Mouse (Mus musculus) forebrain, embryonic 11.5 days (tissue): ENCODE results near the gene Tmem245. TPM values are rescaled to one million over a fixed set of nuclear protein-coding genes. Genes with fewer than 3 reads are reported as not detected.
A peak's percentile ranks its signal among the peaks of the same experiment; 100 is the strongest.

ENCODE experiments used
- ATAC-seq: fragments of 200-750 bp; cut with Nextera tagmentation; replicated peaks from 2 replicates; pipeline ENCODE4 v1.8.0; 2017; ENCODE audit warnings: moderate TSS enrichment; ENCODE audit not compliant: low FRiP score
- DNase-seq: peaks from one replicate; pipeline ENCODE4 v3.0.0-alpha.2; 2017; ENCODE audit warnings: low spot score
- H3K27ac ChIP-seq: fragments of 300-500 bp; sonication (generic); 2 replicates; pipeline ENCODE4 v1.5.1; 2014; ENCODE audit warnings: low read depth, low read length
- H3K27me3 ChIP-seq: fragments of 300-500 bp; sonication (generic); 2 replicates; pipeline ENCODE4 v1.6.1; 2014; ENCODE audit warnings: mild to moderate bottlenecking, low read length, mixed read lengths; ENCODE audit not compliant: control insufficient read depth, insufficient read depth
- H3K36me3 ChIP-seq: fragments of 300-500 bp; sonication (generic); 2 replicates; pipeline ENCODE4 v1.6.1; 2014; ENCODE audit warnings: mild to moderate bottlenecking, low read length, moderate library complexity, mixed read lengths; ENCODE audit not compliant: control insufficient read depth, insufficient read depth
- H3K4me1 ChIP-seq: fragments of 300-500 bp; sonication (generic); replicated peaks from 2 replicates; pipeline ENCODE4 v1.6.1; 2014; ENCODE audit warnings: low read length, mixed read lengths; ENCODE audit not compliant: control insufficient read depth, insufficient read depth
- H3K4me2 ChIP-seq: fragments of 300-500 bp; sonication (generic); 2 replicates; pipeline ENCODE4 v1.6.1; 2014; ENCODE audit warnings: low read depth, mild to moderate bottlenecking, low read length, moderate library complexity, mixed read lengths; ENCODE audit not compliant: severe bottlenecking
- H3K4me3 ChIP-seq: fragments of 300-500 bp; sonication (generic); 2 replicates; pipeline ENCODE4 v1.5.1; 2014; ENCODE audit warnings: low read depth, low read length
- H3K9ac ChIP-seq: fragments of 300-500 bp; sonication (generic); 2 replicates; pipeline ENCODE4 v1.6.1; 2014; ENCODE audit warnings: low read length
- H3K9me3 ChIP-seq: fragments of 300-500 bp; sonication (generic); 2 replicates; pipeline ENCODE4 v1.6.1; 2016; ENCODE audit warnings: low read length, mixed read lengths; ENCODE audit not compliant: control insufficient read depth
- WGBS: fragments of 180-500 bp; shearing (Covaris S2); extraction: QIAGEN DNeasy Blood & Tissue Kit; methylation state at CpG from one replicate; pipeline ENCODE4 v1.1.7; 2014; 5-methylcytosine and 5-hydroxymethylcytosine counted together
- polyA plus RNA-seq: library from polyadenylated mRNA; unstranded; fragments of >200 nt; fragmentation: Nextera tagmentation; extraction: Ambion mirVana; gene quantifications from 2 replicates; pipeline ENCODE4 v1.2.1, GENCODE M21; 2014

Gene Tmem245
- polyA plus RNA-seq, 1 experiment from 2014 or later = 12.7 TPM

DNA sequence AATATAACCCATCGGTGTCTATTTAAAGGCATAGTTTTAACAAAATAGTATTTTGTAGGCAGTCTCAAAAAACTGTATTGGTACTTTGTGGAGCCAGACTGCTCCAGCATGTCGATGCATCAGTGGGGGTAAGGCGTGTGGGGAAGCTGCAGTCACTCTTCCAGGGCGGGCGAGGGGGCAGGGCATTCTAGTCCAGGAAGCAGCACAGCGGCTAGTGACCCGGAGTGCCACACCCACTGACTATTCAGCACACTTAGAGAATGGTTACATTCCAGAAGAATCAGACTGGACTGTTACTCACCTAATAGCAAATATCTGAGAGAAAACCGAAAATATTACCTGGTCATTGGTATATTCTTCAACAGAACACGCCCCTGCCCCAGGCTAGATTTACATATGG is 10.3 kb upstream of the Tmem245 start:
- WGBS = 73% methylated on average over 9 of the region's 9 CpGs
- DNase-seq (no peak), ATAC-seq (no peak)
- no peak overlapping the region for H3K27ac ChIP-seq
- no peak overlapping the region for H3K4me2 ChIP-seq
- H3K4me3 ChIP-seq = no peak overlapping the region
- no peaks in the 10 kb centered on the region for H3K27me3 ChIP-seq
- no peak overlapping the region for H3K9ac ChIP-seq
- H3K4me1 ChIP-seq = no peaks in the 10 kb centered on the region
- no peaks in the 10 kb centered on the region for H3K36me3 ChIP-seq
- no peaks in the 10 kb centered on the region for H3K9me3 ChIP-seq

DNA sequence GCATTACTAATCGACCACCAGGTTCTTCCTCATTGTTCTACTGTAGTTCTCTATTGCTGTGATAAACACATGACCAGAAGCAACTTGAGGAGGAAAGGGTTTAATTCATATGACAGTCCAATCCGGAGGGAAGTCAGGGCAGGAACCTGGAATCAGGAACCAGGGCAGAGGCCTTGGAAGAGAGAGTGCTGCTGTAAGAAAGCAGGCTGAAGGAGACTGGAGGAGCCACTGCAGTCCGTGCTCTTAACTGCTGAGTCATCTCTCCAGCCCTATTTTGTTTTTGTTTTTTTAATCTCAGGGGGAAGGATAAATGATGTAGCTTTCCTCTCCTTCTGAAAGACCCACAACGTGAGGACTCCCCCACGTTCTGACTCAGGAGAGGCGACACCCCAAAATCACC is 6.0 kb upstream of the Tmem245 start:
- H3K9me3 ChIP-seq = no peaks in the 10 kb centered on the region
- ATAC-seq = no peak
- WGBS = 72% methylated on average over 6 of the region's 6 CpGs
- no peaks in the 10 kb centered on the region for H3K4me1 ChIP-seq
- no peaks in the 10 kb centered on the region for H3K36me3 ChIP-seq
- no peaks in the 10 kb centered on the region for H3K27me3 ChIP-seq
- H3K9ac ChIP-seq = no peak overlapping the region
- no peak overlapping the region for H3K4me2 ChIP-seq
- DNase-seq = no peak
- H3K4me3 ChIP-seq = no peak overlapping the region
- no peak overlapping the region for H3K27ac ChIP-seq

DNA sequence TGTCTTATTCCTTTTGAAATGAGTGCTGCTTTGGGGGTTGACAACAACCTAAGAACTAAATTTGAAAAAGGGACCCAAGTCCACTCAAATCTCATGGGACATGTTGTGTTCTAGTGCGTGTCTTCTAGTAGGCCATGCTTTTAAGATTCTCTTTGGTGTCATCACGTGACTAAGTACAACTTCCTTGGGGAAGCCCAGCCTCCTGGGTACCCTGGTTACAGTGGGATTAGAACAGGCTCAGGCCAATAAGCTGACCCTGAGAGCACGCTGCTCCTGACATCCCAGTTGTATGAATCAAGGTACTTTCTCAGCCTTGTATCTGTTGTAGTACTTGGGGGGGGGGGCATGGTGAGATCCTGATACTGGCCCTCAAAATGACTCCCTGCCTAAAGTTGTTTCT is 4.5 kb upstream of the Tmem245 start:
- Histone ChIP-seq H3K9me3 (no peaks in the 10 kb centered on the region), H3K4me2 (no peak overlapping the region), H3K27ac (no peak overlapping the region), H3K36me3 (no peaks in the 10 kb centered on the region), H3K4me3 (no peak overlapping the region), H3K9ac (no peak overlapping the region), H3K27me3 (no peaks in the 10 kb centered on the region), H3K4me1 (no peaks in the 10 kb centered on the region)
- DNase-seq = no peak
- ATAC-seq = no peak
- WGBS = 81% methylated on average over 3 of the region's 3 CpGs

DNA sequence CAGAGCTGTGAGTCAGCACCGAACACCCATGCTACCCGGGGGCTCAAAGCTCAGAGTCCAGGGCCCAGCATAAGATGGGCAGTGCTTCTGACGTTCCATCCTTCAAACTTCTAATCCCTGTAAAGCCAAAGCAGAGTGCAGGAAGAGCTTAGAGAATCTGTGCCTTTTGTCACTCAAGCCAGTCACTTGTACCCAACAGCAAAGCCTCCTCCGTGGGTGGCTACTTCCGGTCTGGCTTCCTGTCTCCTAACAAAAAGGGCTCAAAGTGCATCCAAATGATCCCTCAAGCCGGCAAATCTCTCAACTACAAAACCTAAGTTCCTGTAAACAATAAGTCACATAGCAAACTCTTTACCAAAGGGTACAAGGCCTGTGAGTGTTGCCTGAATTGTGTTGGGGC is 2.3 kb upstream of the Tmem245 start:
- WGBS = 64% methylated on average over 6 of the region's 6 CpGs

DNA sequence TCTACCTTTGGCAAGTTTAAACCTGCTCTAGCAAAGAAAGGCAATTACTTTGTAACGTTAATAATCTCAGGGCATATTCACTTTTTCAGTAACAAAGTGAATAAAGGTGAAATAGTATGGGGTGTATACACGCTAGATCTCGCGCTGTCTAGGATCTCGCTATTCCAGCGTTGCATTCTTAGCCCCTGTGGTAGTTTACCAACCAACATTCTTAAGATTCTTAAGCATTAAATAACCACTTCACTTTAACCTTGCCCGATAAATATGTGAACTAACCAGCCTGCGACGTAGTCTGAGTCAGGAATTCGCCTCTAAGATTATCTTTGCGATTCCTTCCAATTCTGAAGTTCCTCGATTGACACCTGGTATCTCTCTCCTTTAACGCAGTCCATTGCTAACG is 1.1 kb downstream of the Tmem245 start:
- H3K4me3 ChIP-seq = peak overlapping the region; percentile 84
- no peak overlapping the region for H3K27ac ChIP-seq
- no peaks in the 10 kb centered on the region for H3K9me3 ChIP-seq
- no peak for ATAC-seq
- under 1% methylated on average over 14 of the region's 14 CpGs for whole genome bisulfite sequencing
- no peak for DNase-seq
- peak overlapping the region; percentile 86 for H3K9ac ChIP-seq
- peaks cover 11% of the 10 kb centered on the region; the same call in 1 of the 2 replicates for H3K4me1 ChIP-seq
- H3K27me3 ChIP-seq = no peaks in the 10 kb centered on the region
- peak overlapping the region; percentile 84 for H3K4me2 ChIP-seq
- no peaks in the 10 kb centered on the region for H3K36me3 ChIP-seq

More for the DNA sequence above, 2.3 kb upstream of the Tmem245 start:
- no peaks in the 10 kb centered on the region for H3K27me3 ChIP-seq
- DNase-seq = no peak
- H3K9me3 ChIP-seq = no peaks in the 10 kb centered on the region
- no peak overlapping the region for H3K27ac ChIP-seq
- H3K4me2 ChIP-seq = no peak overlapping the region
- H3K4me3 ChIP-seq = no peak overlapping the region
- 0 out of 2 replicates have a peak, but pooled peaks cover 4% of the 10 kb centered on the region for H3K4me1 ChIP-seq
- no peak overlapping the region for H3K9ac ChIP-seq
- ATAC-seq = no peak
- no peaks in the 10 kb centered on the region for H3K36me3 ChIP-seq

DNA sequence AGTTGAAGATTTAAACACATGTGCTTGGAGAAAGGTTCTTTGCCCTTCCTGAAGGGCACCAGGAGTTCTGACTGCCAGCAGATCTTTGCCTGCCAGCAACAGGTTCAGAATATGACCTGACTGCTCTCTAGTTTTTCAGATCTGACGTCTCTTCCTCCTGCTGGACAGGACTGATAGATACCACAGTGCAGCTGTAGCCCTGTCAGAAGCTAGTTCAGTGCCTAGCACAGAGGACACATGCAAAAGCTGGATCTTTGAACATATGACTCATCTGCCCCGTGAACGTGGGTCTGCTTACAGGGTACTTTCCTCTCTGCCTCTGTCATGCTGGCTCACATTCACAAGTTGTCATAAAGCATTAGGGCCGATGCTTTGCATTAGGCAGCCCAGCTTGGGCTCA is 3.0 kb downstream of the Tmem245 start:
- ATAC-seq (no peak), DNase-seq (no peak)
- H3K9ac ChIP-seq = no peak overlapping the region
- H3K36me3 ChIP-seq = no peaks in the 10 kb centered on the region
- no peak overlapping the region for H3K4me2 ChIP-seq
- 74% methylated on average over 4 of the region's 4 CpGs for WGBS
- H3K9me3 ChIP-seq = no peaks in the 10 kb centered on the region
- H3K27me3 ChIP-seq = no peaks in the 10 kb centered on the region
- H3K4me3 ChIP-seq = no peak overlapping the region
- H3K27ac ChIP-seq = no peak overlapping the region
- H3K4me1 ChIP-seq = peaks cover 11% of the 10 kb centered on the region; the same call in 1 of the 2 replicates

DNA sequence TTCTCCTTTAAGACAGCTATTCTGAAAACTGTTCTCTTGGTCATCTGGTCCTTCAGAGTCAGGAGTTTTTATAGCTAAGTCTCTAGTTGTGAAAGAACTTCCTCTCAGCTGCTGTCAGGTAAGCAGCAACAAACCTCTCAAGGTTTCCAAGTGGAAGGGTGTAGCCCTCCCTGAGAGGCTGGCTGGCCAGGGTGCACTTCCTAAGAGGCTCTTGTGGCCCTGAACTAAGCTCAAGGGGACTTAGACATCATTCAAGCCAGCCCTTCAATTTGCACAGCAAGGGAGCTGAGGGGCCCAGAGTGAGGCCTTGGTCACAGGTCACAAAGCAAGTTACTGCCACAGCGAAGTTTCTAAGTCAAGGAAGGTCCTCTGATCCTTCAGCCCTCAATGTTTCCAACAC is 4.0 kb downstream of the Tmem245 start:
- no peak for ATAC-seq

DNA sequence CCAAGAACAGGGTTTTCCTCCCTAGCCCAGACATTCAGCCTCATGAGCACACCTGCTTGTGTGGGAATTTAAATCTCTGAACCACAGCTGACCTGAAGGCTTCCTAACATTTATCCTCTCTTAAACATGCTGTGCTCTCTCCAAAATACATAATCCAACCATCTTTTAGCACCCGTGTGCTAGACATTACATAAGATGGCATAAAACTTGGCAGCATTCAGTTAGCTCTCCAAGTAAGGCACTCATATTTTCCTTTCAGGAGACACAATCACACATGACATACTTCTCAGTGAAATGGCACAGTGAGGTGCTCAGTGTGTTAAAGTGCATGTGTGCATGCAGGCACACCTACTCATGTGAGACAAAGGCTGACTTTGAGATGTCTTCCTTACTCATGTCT is 4.7 kb downstream of the Tmem245 start:
- H3K4me2 ChIP-seq = no peak overlapping the region
- no peak overlapping the region for H3K9ac ChIP-seq
- H3K27me3 ChIP-seq = no peaks in the 10 kb centered on the region
- ATAC-seq = no peak
- H3K27ac ChIP-seq = no peak overlapping the region
- no peaks in the 10 kb centered on the region for H3K36me3 ChIP-seq
- DNase-seq = no peak
- 83% methylated on average over 1 of the region's 1 CpGs for WGBS
- H3K4me1 ChIP-seq = peaks cover 11% of the 10 kb centered on the region; the same call in 1 of the 2 replicates
- H3K4me3 ChIP-seq = no peak overlapping the region
- no peaks in the 10 kb centered on the region for H3K9me3 ChIP-seq

More for the DNA sequence above, 4.0 kb downstream of the Tmem245 start:
- no peaks in the 10 kb centered on the region for H3K9me3 ChIP-seq
- no peak overlapping the region for H3K27ac ChIP-seq
- WGBS = 31% methylated on average over 1 of the region's 1 CpGs
- H3K9ac ChIP-seq = no peak overlapping the region
- H3K4me3 ChIP-seq = no peak overlapping the region
- H3K27me3 ChIP-seq = no peaks in the 10 kb centered on the region
- H3K4me2 ChIP-seq = no peak overlapping the region
- H3K36me3 ChIP-seq = no peaks in the 10 kb centered on the region
- H3K4me1 ChIP-seq = peaks cover 11% of the 10 kb centered on the region; the same call in 1 of the 2 replicates
- no peak for DNase-seq

DNA sequence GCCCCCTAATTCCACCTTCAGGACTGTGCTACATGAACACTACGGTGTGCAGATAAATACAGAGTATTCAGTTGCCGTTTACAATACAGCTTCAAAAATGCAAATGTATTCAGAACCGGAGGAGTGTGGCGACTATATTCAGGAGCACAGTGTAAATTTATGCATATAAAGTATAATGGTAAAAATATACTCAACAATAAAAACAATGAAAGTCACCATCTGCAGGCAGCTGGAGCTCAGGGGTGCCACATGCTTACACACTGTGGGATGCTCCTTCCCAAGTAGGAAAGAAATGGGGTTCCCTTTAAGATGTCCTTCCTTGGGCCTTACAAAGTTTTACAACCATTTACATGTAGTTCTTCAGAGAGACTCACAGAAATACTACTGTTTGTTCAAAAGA is 5.8 kb downstream of the Tmem245 start:
- H3K9ac ChIP-seq = no peak overlapping the region
- ATAC-seq = no peak

More for the DNA sequence above, 5.8 kb downstream of the Tmem245 start:
- Histone ChIP-seq H3K36me3 (no peaks in the 10 kb centered on the region), H3K4me1 (peaks cover 11% of the 10 kb centered on the region; the same call in 1 of the 2 replicates), H3K27me3 (no peaks in the 10 kb centered on the region), H3K4me3 (no peak overlapping the region), H3K27ac (no peak overlapping the region), H3K9me3 (no peaks in the 10 kb centered on the region), H3K4me2 (no peak overlapping the region)
- no peak for DNase-seq
- 71% methylated on average over 4 of the region's 4 CpGs for WGBS
